Mouse (Mus musculus) lung, postnatal 0 days (tissue): ENCODE measurements around the gene Baiap2l1. TPM values are rescaled to one million over a fixed set of nuclear protein-coding genes. Genes with fewer than 3 reads are reported as not detected.

ENCODE experiments used
- ATAC-seq: fragments of 200-750 bp; cut with Nextera tagmentation; 2 replicates; pipeline ENCODE4 v1.8.0; 2017; ENCODE audit warnings: moderate library complexity
- DNase-seq: peaks from one replicate; pipeline ENCODE4 v3.0.0-alpha.2; 2016; ENCODE audit warnings: low spot score
- H3K27ac ChIP-seq: fragments of 300-500 bp; sonication (generic); 2 replicates; pipeline ENCODE4 v1.5.1; 2014; ENCODE audit warnings: antibody characterized with exemption, mild to moderate bottlenecking, low read length, mixed read lengths
- H3K27me3 ChIP-seq: fragments of 300-500 bp; sonication (generic); replicated peaks from 2 replicates; pipeline ENCODE4 v1.6.1; 2014; ENCODE audit warnings: low read length, mixed read lengths; ENCODE audit not compliant: insufficient read depth
- H3K36me3 ChIP-seq: fragments of 300-500 bp; sonication (generic); 2 replicates; pipeline ENCODE4 v1.6.1; 2014; ENCODE audit warnings: low read length, mixed read lengths; ENCODE audit not compliant: insufficient read depth
- H3K4me1 ChIP-seq: fragments of 300-500 bp; sonication (generic); 2 replicates; pipeline ENCODE4 v1.6.1; 2014; ENCODE audit warnings: antibody characterized with exemption, low read depth, low read length, mixed read lengths; ENCODE audit not compliant: insufficient read depth
- H3K4me2 ChIP-seq: fragments of 300-500 bp; sonication (generic); replicated peaks from 2 replicates; pipeline ENCODE4 v1.6.1; 2014; ENCODE audit warnings: low read depth, mild to moderate bottlenecking, low read length, moderate library complexity, mixed read lengths
- H3K4me3 ChIP-seq: fragments of 300-500 bp; sonication (generic); 2 replicates; pipeline ENCODE4 v1.5.1; 2014; ENCODE audit warnings: low read depth, low read length
- H3K9ac ChIP-seq: fragments of 300-500 bp; sonication (generic); replicated peaks from 2 replicates; pipeline ENCODE4 v1.6.1; 2014; ENCODE audit warnings: low read depth, mild to moderate bottlenecking
- H3K9me3 ChIP-seq: fragments of 300-500 bp; sonication (generic); 2 replicates; pipeline ENCODE4 v1.6.1; 2016; ENCODE audit warnings: low read length, mixed read lengths
- CTCF ChIP-seq: IDR thresholded peaks from 2 replicates; pipeline ENCODE4 v1.5.1; 2016; ENCODE audit warnings: antibody characterized with exemption, mild to moderate bottlenecking
- EP300 ChIP-seq: IDR thresholded peaks from 2 replicates; pipeline ENCODE4 v1.6.1; 2016; ENCODE audit warnings: antibody characterized with exemption, mild to moderate bottlenecking, control low read depth
- WGBS: fragments of 180-500 bp; shearing (Covaris S2); extraction: QIAGEN DNeasy Blood & Tissue Kit; methylation state at CpG from one replicate; pipeline ENCODE4 v1.1.7; 2014; 5-methylcytosine and 5-hydroxymethylcytosine counted together
- polyA plus RNA-seq: library from polyadenylated mRNA; unstranded; fragments of >200 nt; fragmentation: Nextera tagmentation; extraction: Ambion mirVana; gene quantifications from 2 replicates; pipeline ENCODE4 v1.2.1, GENCODE M21; 2015

Baiap2l1 gene
- polyA plus RNA-seq, 1 experiment from 2014 or later = 18.3 TPM

DNA sequence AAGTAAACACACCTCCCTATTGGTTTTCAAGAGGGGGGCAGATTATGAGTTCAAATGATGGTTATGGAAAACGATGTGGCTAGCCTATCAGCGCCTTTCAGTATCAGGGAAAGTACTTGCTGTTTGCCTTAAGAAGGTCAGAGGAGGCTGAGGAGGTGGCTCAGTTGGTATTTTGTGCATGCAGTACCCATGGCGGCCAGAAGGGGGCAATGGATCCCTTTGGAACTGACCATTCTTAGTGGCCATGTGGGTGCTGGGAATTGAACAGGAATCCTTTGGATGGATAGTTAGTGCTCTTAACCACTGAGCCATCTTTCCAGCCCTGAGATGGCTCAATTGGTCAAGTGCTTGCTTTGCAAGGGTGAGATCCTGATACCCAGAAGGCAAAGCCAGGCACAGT, 26.0 kb upstream of the Baiap2l1 start:
- Histone ChIP-seq H3K4me3 (no peak overlapping the region), H3K4me2 (no peak overlapping the region), H3K27ac (no peak overlapping the region), H3K4me1 (no peaks in the 10 kb centered on the region), H3K36me3 (no peaks in the 10 kb centered on the region), H3K9me3 (no peaks in the 10 kb centered on the region), H3K27me3 (no peaks in the 10 kb centered on the region), H3K9ac (no peak overlapping the region)
- TF ChIP-seq CTCF = peak; percentile 55
- TF ChIP-seq EP300 = no peak
- WGBS = 64% methylated on average over 3 of the region's 3 CpGs
- ATAC-seq = no peak
- no peak for DNase-seq

DNA sequence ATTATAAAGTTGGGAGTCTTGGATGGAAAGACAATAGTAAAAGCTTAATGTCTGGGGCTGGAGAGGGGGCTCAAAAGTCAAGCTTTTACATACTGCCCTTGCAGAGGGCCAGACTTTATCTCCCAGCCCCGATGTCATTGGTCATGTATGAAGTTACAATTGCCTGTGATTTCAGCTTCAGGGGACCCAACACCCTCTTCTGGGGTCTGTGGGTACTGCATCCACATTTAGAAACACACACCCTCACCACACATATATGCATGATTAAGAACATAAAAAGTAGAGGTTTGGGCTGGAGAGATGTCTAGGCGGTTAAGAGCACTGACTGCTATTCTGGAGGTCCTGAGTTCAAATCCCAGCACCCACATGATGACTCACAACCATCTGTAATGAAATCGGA, 23.9 kb upstream of the Baiap2l1 start:
- DNase-seq (peak; percentile 32), ATAC-seq (no peak)
- Histone ChIP-seq H3K4me1 (no peaks in the 10 kb centered on the region), H3K4me2 (no peak overlapping the region), H3K9me3 (no peaks in the 10 kb centered on the region), H3K27ac (no peak overlapping the region), H3K4me3 (no peak overlapping the region), H3K27me3 (no peaks in the 10 kb centered on the region), H3K9ac (no peak overlapping the region), H3K36me3 (no peaks in the 10 kb centered on the region)
- TF ChIP-seq EP300 = no peak
- TF ChIP-seq CTCF = peak; percentile 62
- WGBS = 82% methylated on average over 3 of the region's 3 CpGs

DNA sequence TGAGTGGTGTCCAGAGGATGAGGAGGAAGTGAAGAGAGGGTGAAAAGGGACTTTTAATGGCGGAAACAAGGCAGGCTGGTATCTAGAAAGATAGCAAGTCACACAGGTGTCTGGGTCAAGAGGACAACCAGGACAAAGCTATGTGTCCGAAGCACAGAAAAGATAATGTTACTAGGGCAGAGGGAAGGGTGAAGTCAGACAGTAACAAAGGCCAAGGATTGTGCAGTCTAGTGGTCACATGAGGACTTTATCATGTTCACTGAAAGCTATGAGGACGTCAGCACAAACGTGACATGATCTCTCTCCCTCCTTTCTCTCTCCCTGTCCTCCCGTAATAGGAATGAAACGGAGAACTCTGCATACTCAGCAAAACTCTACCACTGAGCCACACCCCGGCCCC, 22.8 kb upstream of the Baiap2l1 start:
- no peaks in the 10 kb centered on the region for H3K27me3 ChIP-seq
- no peak for ATAC-seq
- no peak overlapping the region for H3K4me3 ChIP-seq
- no peaks in the 10 kb centered on the region for H3K9me3 ChIP-seq
- no peaks in the 10 kb centered on the region for H3K4me1 ChIP-seq
- no peak for DNase-seq
- no peak overlapping the region for H3K4me2 ChIP-seq
- no peak overlapping the region for H3K9ac ChIP-seq
- no peaks in the 10 kb centered on the region for H3K36me3 ChIP-seq
- no peak overlapping the region for H3K27ac ChIP-seq
- 74% methylated on average over 7 of the region's 7 CpGs for WGBS
- TF ChIP-seq EP300 (no peak), CTCF (no peak)

DNA sequence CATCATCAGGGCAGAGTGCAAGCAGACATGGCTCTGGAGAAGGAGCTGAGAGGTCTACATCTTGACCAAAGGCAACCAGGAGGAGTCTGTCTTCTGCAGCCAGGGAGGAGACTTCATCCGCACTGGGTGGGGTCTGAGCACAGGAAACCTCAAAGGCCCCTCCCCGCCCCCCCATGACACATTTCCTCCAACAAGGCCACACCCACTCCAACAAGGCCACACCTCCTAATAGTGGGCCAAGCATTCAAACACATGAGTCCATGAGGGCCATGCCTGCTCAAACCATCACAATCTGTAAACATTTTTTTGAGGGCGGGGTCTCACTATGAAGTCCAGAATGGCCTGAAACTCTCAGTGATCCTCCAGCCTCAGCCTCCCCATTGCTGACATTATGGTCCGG, 21.5 kb upstream of the Baiap2l1 start:
- no peak overlapping the region for H3K4me3 ChIP-seq
- DNase-seq (no peak), ATAC-seq (no peak)
- H3K9me3 ChIP-seq = no peaks in the 10 kb centered on the region
- TF ChIP-seq EP300 (no peak), CTCF (no peak)
- no peak overlapping the region for H3K4me2 ChIP-seq
- H3K4me1 ChIP-seq = no peaks in the 10 kb centered on the region
- no peaks in the 10 kb centered on the region for H3K36me3 ChIP-seq
- H3K9ac ChIP-seq = no peak overlapping the region
- H3K27ac ChIP-seq = no peak overlapping the region
- 81% methylated on average over 4 of the region's 4 CpGs for WGBS
- no peaks in the 10 kb centered on the region for H3K27me3 ChIP-seq

DNA sequence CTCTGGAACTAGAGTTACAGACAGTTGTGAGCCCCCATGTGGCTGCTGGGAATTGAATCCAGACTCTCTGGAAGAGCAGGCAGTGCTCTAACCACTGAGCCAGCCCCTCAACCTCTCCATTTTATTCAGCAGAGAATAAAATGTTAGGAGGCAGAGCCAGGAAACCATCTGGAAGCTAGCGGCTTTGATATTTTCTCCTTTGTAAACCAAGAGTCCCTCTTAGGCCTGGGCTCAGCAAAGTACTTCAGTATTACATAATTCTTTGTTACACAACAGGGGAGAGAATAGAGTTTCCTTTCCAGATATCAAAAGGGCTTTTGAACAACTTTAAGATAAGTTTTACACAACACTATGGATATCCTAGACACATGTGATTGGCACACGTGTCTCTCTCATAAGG, 15.0 kb upstream of the Baiap2l1 start:
- no peak overlapping the region for H3K9ac ChIP-seq
- H3K4me1 ChIP-seq = no peaks in the 10 kb centered on the region
- no peaks in the 10 kb centered on the region for H3K27me3 ChIP-seq
- H3K4me3 ChIP-seq = no peak overlapping the region
- DNase-seq (peak; percentile 91), ATAC-seq (peak; percentile 82)
- no peaks in the 10 kb centered on the region; the same call in 1 of the 2 replicates for H3K9me3 ChIP-seq
- no peak overlapping the region for H3K27ac ChIP-seq
- no peaks in the 10 kb centered on the region for H3K36me3 ChIP-seq
- TF ChIP-seq CTCF (no peak), EP300 (peak; percentile 97)
- WGBS = 28% methylated on average over 2 of the region's 2 CpGs
- H3K4me2 ChIP-seq = no peak overlapping the region

DNA sequence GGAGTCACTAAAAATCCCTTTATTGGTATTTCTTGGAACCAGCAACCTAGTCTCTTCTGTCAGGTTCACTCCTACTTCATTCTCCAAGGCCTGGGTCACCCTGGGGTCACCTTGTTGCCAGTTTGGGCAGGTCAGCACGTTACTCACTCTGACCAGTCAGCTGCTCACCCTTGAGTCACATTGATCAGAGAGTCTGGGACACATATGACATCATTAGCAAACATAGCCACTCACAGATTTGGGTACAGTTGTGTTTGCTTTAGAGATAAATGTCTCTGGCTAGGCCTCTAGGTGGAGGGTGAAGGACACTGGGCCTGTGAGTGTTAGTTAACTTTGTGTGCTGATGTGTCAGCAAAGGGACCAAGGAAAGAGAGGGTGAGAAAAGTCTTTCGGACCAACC, 14.3 kb upstream of the Baiap2l1 start:
- Histone ChIP-seq H3K4me1 (no peaks in the 10 kb centered on the region), H3K9ac (no peak overlapping the region), H3K4me3 (no peak overlapping the region), H3K27ac (peak overlapping the region; percentile 12; the same call in 1 of the 2 replicates), H3K4me2 (no peak overlapping the region), H3K9me3 (no peaks in the 10 kb centered on the region; the same call in 1 of the 2 replicates), H3K27me3 (no peaks in the 10 kb centered on the region), H3K36me3 (no peaks in the 10 kb centered on the region)
- peak; percentile 56 for ATAC-seq
- WGBS = 24% methylated on average over 2 of the region's 2 CpGs
- DNase-seq = peak; percentile 44
- TF ChIP-seq CTCF (no peak), EP300 (0 out of 2 replicates have a peak, but pooled peaks have one; percentile 22)

DNA sequence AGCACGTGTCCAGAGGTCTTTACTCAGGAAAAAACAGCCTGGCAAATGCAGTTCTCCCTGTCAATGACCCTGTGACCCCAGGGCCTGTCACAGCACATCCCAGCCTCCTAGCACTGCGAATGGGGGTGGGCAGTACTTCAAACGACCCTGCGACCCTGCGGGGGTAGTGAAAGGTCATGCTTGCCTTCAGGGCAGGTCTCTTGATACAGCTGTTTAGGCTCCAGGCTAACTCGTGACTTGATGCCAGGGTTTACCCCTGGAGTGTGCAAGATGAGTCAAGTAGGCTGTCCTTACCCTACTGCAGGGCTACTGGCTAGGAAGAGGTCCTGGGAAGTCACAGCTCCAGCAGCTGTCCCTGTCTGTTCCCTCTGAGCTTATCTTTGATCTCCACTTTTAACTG, 13.1 kb upstream of the Baiap2l1 start:
- Histone ChIP-seq H3K4me1 (no peaks in the 10 kb centered on the region), H3K36me3 (no peaks in the 10 kb centered on the region), H3K27me3 (no peaks in the 10 kb centered on the region), H3K9ac (no peak overlapping the region), H3K4me3 (no peak overlapping the region), H3K4me2 (no peak overlapping the region), H3K27ac (no peak overlapping the region), H3K9me3 (no peaks in the 10 kb centered on the region; the same call in 1 of the 2 replicates)
- WGBS = 19% methylated on average over 6 of the region's 6 CpGs
- TF ChIP-seq EP300 (no peak), CTCF (no peak)
- no peak for DNase-seq
- no peak for ATAC-seq
